Mouse (Mus musculus): ENCODE results near the gene L3mbtl2.

GRCm38 (mm10) chr15:81697847-81698246 lies 34.2 kb downstream of the L3mbtl2 start:
- TF ChIP-seq CTCF (IDR thresholded peaks at IDR 0.05; ENCODE audit: insufficient read depth, low read length): peak; percentile 43; the same call in 1 of the 2 replicates
- TF ChIP-seq POLR2A (IDR thresholded peaks at IDR 0.05; ENCODE audit: borderline replicate concordance, extremely low read depth, low read depth, low read length): no peak
